Mouse (Mus musculus): ENCODE measurements around the gene Map3k5. TPM values are rescaled to one million over a fixed set of nuclear protein-coding genes. Genes with fewer than 3 reads are reported as not detected.
A peak's percentile ranks its signal among the peaks of the same experiment; 100 is the strongest.

Gene Map3k5
- polyA plus RNA-seq, 1 experiment = 9.5 TPM

DNA sequence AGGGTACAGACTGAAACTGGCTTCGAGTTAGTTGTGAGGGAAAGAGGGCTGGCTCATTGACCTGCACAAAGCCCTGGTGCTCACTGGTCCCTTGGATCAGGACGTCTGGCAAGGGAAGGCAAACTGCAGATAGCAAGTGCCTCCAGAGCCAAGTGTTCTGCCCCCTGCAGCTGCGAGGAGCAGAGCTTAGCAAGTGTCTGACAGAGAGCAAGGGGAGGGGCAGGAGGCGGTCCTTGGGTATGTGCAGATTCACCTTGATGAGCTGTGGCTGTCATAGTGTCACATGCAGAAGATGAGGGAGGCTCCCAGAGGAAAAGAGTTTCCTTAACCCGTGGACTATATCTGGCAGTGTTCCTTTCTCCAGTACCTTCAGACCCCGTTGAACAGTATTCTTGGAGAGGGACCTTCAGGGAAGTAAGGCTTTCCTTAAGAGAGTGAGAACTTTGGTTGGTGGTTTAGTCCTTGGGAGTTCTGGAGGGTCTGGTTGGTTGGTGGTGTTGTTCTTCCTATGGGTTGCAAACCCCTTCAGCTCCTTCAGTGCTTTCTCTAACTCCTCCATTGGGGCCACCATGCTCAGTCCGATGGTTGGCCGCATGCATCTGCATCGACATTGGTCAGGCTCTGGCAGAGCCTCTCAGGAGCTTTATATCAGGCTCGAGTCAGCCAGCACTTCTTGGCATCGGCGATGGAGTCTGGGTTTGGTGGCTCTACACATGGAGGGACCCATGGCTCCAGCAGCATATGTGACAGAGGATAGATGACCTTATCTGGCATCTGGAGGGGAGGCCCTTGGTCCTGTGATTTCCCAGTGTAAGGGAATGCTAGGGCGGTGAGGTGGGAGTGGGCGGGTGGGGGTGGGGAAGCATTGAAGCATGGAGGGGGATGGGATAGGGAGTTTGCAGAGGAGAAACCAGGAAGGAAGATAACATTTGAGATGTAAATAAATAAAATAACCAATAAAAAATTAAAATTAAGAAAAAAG is 60.5 kb downstream of the Map3k5 start:
- TF ChIP-seq POLR2A (IDR thresholded peaks at IDR 0.05; ENCODE audit: borderline replicate concordance, extremely low read depth, low read depth, low read length) = no peak
- no peak for TF ChIP-seq CTCF (IDR thresholded peaks at IDR 0.05; ENCODE audit: insufficient read depth, low read length)
- no peak overlapping the region for H3K4me3 ChIP-seq (replicated peaks; ENCODE audit: extremely low read depth, low read depth, low read length)
- WGBS = 68% methylated on average over 14 of the region's 14 CpGs
- no peaks in the 10 kb centered on the region; the same call in none of the 2 replicates for H3K4me1 ChIP-seq (ENCODE audit: control insufficient read depth, insufficient read depth, low read length)
- DNase-seq = no peak

DNA sequence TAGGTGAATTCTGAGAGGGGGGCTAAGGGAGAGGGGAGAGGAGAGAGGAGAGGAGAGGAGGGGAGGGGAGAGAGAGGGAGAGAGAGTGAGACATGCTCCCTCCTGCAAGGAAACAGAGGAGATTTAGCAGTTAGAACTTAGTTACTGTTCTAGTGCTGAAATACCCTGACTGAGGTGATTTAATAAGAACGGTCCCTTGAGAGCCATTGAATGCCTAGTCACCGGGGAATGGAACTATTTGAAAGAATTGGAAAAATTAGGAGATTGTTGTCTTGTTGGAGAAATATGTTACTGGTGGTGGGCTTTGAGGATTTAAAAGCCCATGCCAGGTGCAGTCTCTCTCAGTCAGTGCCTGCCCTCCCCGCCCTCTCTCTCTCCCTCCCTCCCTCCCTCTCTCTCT is 61.9 kb downstream of the Map3k5 start:
- TF ChIP-seq CTCF (IDR thresholded peaks at IDR 0.05; ENCODE audit: insufficient read depth, low read length) (no peak), POLR2A (IDR thresholded peaks at IDR 0.05; ENCODE audit: borderline replicate concordance, extremely low read depth, low read depth, low read length) (no peak)

DNA sequence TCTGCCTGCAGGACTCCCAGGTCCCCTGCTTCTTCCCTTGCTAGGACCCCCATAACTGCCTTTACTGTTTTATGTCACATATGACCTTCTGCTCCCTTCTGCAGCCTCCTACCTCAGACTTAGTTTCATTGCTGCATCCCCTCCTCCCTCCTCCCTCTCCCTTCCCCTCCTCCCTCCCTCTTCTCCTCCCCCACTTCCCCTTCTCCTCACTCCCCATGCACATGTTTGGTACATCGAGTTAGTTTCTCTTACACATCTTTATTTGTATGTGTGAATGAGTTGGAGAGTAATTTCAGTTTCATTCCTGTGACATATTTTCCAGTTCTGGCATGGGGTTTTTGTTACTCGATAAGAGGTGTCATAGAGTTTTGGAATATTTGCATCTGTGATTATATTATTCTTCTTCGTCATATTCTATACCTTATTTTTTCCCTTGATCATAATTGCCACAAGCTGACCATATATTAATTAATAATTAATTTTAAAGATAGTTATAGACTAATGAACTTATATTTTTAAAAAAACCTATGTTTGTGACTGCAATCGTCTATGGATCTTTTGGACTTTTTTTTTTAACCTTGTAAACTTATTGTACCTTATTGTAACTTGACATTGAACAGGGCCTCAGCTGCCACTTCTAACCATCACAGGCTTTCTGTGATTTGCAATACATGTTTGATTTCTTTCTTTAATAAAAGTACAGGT is 65.6 kb downstream of the Map3k5 start:
- H3K4me3 ChIP-seq (replicated peaks; ENCODE audit: extremely low read depth, low read depth, low read length) = no peak overlapping the region
- WGBS = 58% methylated on average over 4 of the region's 4 CpGs
- TF ChIP-seq POLR2A (IDR thresholded peaks at IDR 0.05; ENCODE audit: borderline replicate concordance, extremely low read depth, low read depth, low read length) = no peak
- no peak for TF ChIP-seq CTCF (IDR thresholded peaks at IDR 0.05; ENCODE audit: insufficient read depth, low read length)
- no peak for DNase-seq
- peaks cover under 1% of the 10 kb centered on the region; the same call in 1 of the 2 replicates for H3K4me1 ChIP-seq (ENCODE audit: control insufficient read depth, insufficient read depth, low read length)

More for the DNA sequence above, 61.9 kb downstream of the Map3k5 start:
- 61% methylated on average over 3 of the region's 3 CpGs for WGBS
- H3K4me1 ChIP-seq (ENCODE audit: control insufficient read depth, insufficient read depth, low read length) = no peaks in the 10 kb centered on the region; the same call in none of the 2 replicates
- no peak overlapping the region for H3K4me3 ChIP-seq (replicated peaks; ENCODE audit: extremely low read depth, low read depth, low read length)
- DNase-seq = no peak

DNA sequence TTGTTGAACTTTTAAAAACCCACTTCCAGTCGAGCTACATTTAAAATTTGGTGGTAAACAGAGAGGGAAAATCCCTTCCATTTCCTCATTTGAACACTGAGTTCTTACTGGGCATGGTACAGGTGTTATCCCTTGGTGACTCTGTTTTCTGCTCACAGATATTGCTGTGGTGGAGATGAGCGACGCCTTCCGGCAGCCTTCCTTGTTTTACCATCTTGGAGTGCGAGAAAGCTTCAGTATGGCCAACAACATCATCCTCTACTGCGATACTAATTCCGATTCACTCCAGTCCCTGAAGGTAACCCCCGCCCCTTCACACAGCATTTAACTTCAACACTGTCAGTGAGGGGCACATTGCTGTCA is 66.1 kb downstream of the Map3k5 start:
- TF ChIP-seq CTCF (IDR thresholded peaks at IDR 0.05; ENCODE audit: insufficient read depth, low read length) = no peak
- Histone ChIP-seq H3K4me3 (replicated peaks; ENCODE audit: extremely low read depth, low read depth, low read length) (no peak overlapping the region), H3K4me1 (ENCODE audit: control insufficient read depth, insufficient read depth, low read length) (peaks cover 5% of the 10 kb centered on the region; the same call in 1 of the 2 replicates)
- no peak for DNase-seq
- WGBS = 78% methylated on average over 8 of the region's 8 CpGs

DNA sequence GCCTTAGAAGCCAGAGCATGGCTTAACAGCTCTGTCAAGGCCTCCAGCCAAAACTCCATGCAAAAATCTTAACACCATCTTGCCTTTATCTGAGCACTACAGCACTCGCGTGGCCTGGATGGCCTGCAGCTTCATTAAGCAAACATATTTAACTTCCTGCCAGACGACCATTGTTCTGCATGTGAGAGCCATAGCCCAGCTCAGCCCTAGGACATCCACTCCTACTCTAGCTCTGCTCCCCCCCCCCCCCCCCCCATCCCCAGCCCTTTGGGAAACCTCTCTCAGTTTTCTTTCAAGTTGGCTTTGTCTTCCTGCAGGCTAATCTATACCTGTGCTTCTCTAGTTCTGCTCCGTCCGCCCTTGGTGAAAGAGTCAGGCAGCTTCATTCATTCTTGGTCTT is 67.7 kb downstream of the Map3k5 start:
- WGBS = 51% methylated on average over 5 of the region's 5 CpGs
- DNase-seq = no peak
- no peak for TF ChIP-seq POLR2A (IDR thresholded peaks at IDR 0.05; ENCODE audit: borderline replicate concordance, extremely low read depth, low read depth, low read length)
- TF ChIP-seq CTCF (IDR thresholded peaks at IDR 0.05; ENCODE audit: insufficient read depth, low read length) = no peak
- peaks cover 5% of the 10 kb centered on the region; the same call in 1 of the 2 replicates for H3K4me1 ChIP-seq (ENCODE audit: control insufficient read depth, insufficient read depth, low read length)
- H3K4me3 ChIP-seq (replicated peaks; ENCODE audit: extremely low read depth, low read depth, low read length) = no peak overlapping the region

DNA sequence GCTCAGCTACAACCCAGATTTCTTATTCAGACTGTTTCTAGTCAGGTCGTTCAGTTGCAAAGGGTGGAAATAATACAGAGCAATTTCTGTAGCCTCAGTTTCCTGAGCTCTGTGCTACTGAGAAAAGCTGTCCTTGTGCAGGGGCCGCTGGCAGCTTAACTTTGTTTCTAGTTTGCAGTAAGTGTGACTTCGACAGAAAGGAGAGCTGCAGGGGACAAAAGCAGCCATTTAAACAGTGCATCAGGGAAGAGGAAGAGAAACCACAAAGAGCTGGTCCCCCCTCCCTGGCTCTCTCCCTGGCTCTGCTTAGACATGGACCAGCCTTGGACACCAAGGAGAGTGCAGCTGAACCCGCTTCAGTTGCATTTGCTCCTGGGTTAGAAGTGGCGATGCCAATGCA is 68.7 kb downstream of the Map3k5 start:
- 72% methylated on average over 5 of the region's 5 CpGs for WGBS
- Histone ChIP-seq H3K4me3 (replicated peaks; ENCODE audit: extremely low read depth, low read depth, low read length) (no peak overlapping the region), H3K4me1 (ENCODE audit: control insufficient read depth, insufficient read depth, low read length) (peaks cover 5% of the 10 kb centered on the region; the same call in 1 of the 2 replicates)
- no peak for TF ChIP-seq CTCF (IDR thresholded peaks at IDR 0.05; ENCODE audit: insufficient read depth, low read length)
- no peak for TF ChIP-seq POLR2A (IDR thresholded peaks at IDR 0.05; ENCODE audit: borderline replicate concordance, extremely low read depth, low read depth, low read length)
- no peak for DNase-seq

DNA sequence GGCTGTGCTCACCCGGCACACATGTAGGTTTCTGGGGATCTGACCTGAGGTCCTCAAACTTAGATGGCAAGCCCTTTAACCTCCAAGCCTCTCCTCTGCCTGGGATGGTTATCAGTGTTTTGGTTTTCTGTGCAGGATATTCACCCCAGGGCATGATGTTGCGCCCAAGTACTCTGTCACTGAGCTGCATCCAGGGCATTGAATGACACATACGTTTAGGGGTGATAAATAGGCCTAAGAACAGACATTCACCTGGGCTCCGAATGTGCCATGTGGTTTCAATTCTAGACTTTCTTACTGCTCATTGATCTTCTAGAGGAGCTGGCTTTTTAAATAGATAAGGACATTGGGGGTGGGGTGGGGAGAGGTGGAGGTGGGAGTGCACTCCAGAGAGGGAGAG is 70.5 kb downstream of the Map3k5 start:
- 86% methylated on average over 4 of the region's 4 CpGs for WGBS
- no peak for DNase-seq
- TF ChIP-seq CTCF (IDR thresholded peaks at IDR 0.05; ENCODE audit: insufficient read depth, low read length) (no peak), POLR2A (IDR thresholded peaks at IDR 0.05; ENCODE audit: borderline replicate concordance, extremely low read depth, low read depth, low read length) (no peak)
- Histone ChIP-seq H3K4me3 (replicated peaks; ENCODE audit: extremely low read depth, low read depth, low read length) (no peak overlapping the region), H3K4me1 (ENCODE audit: control insufficient read depth, insufficient read depth, low read length) (peaks cover 6% of the 10 kb centered on the region)

DNA sequence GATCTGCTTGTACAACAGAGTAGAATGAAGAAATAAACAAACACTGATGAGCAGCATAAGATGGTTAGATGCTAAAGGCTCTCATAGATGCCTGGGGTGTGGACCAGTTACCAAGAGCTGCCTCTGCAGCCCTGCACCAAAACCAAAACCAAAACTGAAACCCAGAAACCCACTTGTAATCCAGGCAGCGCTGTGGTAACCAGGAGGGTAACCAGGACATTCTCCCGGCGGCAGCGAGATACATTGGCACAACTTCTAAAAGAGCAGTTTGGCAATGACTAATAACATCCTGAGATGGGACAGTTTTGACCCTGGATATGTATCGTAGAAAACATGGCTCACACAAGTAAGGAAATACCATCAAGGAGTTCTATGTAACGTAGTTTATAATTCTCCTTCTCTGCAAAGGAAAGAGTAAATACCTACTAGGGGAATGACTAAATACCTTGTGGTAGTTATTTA is 71.2 kb downstream of the Map3k5 start:
- TF ChIP-seq CTCF (IDR thresholded peaks at IDR 0.05; ENCODE audit: insufficient read depth, low read length) (no peak), POLR2A (IDR thresholded peaks at IDR 0.05; ENCODE audit: borderline replicate concordance, extremely low read depth, low read depth, low read length) (no peak)
- peak overlapping the region; percentile 8 for H3K4me3 ChIP-seq (replicated peaks; ENCODE audit: extremely low read depth, low read depth, low read length)
- 28% methylated on average over 6 of the region's 6 CpGs for WGBS
- no peak for DNase-seq
- H3K4me1 ChIP-seq (ENCODE audit: control insufficient read depth, insufficient read depth, low read length) = peaks cover 9% of the 10 kb centered on the region

DNA sequence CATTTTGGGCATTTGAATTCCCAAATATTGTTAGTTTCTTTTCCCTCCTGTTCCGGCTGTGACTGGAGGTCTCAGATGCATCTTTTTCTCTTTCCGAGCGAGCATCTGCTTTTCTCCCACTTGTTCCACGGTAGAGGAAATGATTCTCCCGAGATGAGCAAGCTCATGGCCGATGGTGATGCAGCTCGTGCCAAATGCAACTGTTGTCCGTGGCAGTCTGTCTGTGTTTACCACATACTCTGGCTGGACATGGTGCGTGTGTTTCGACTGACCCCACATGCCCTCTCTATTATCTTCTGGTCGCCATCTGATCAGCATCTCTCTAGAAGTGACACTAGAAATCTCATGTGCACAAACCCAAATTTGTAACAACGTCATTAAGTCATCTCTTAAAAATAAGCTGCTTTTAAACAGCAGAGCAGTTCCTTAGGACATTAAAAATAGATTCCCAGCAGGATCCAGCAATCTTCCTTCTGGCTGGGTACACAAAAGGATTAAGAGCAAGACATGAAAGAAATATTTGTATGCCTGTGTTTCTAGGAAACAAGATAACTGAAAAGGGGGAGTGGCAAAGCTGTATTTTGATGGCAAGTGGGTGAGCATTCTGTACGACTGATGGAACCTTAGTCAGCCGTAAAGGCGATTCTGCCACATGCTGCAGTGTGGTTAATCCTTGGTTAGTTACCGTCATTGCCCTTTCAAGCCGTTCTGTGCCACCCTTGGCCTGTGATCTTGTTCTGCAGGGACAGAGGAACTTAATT is 72.2 kb downstream of the Map3k5 start:
- WGBS = 56% methylated on average over 17 of the region's 17 CpGs
- TF ChIP-seq CTCF (IDR thresholded peaks at IDR 0.05; ENCODE audit: insufficient read depth, low read length) = no peak
- TF ChIP-seq POLR2A (IDR thresholded peaks at IDR 0.05; ENCODE audit: borderline replicate concordance, extremely low read depth, low read depth, low read length) = no peak
- Histone ChIP-seq H3K4me3 (replicated peaks; ENCODE audit: extremely low read depth, low read depth, low read length) (no peak overlapping the region), H3K4me1 (ENCODE audit: control insufficient read depth, insufficient read depth, low read length) (peaks cover 9% of the 10 kb centered on the region)
- no peak for DNase-seq

Data from lung, adult 2 months (tissue).